Mouse (Mus musculus) cerebellum, adult 2 months (tissue): ENCODE data around the gene Aqp6.

ENCODE experiments used
- CTCF ChIP-seq: fragments of 200-500 bp; IDR thresholded peaks from 2 replicates; pipeline ENCODE4 v1.5.1; 2011; ENCODE audit warnings: low read depth, mild to moderate bottlenecking, control low read depth, low read length, moderate library complexity, borderline replicate concordance; ENCODE audit not compliant: insufficient read depth
- POLR2A ChIP-seq: fragments of 200-500 bp; IDR thresholded peaks from 2 replicates; pipeline ENCODE4 v1.6.1; 2011; ENCODE audit warnings: low read length, control low read depth, borderline replicate concordance; ENCODE audit not compliant: insufficient read depth

DNA sequence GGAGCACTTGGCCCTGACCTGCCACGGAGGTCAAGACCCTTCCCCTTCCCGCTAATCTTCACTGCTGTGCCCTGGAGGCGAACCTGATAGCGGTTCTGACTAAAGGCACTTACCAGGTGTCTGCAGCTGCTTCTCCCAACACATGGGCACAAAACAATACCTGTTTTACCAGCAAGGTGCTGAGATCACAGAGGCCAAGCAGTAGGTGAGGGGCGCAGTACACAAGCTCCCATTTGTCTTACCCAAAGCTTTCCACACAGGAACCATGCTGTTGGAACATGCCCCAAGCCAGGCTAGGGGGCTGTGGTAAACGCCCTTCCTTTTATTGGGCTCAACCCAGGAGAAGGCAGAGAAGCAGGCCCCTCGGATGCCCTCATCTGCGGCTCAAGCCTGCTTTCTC lies 3.6 kb upstream of the Aqp6 start:
- no peak for TF ChIP-seq POLR2A
- no peak for TF ChIP-seq CTCF
